Mouse (Mus musculus) limb, embryonic 12.5 days (tissue): Measurements from ENCODE around the gene Vsx2. TPM values are rescaled to one million over a fixed set of nuclear protein-coding genes. Genes with fewer than 3 reads are reported as not detected.
A peak's percentile ranks its signal among the peaks of the same experiment; 100 is the strongest.
"Not testable (repeated sequence)": the region's sequence is repeated elsewhere in the genome, so short reads cannot be mapped to it uniquely, and the experiment has no call there.

Experiments used
- ATAC-seq: fragments of 200-750 bp; cut with Nextera tagmentation; 2 replicates; pipeline ENCODE4 v1.8.0; 2017; ENCODE audit warnings: low read depth, moderate TSS enrichment; ENCODE audit not compliant: insufficient number of reproducible peaks, insufficient read depth, low FRiP score, low TSS enrichment
- H3K27ac ChIP-seq: fragments of 300-500 bp; sonication (generic); 2 replicates; pipeline ENCODE4 v1.5.1; 2016; ENCODE audit warnings: mild to moderate bottlenecking, moderate library complexity
- H3K27me3 ChIP-seq: fragments of 300-500 bp; sonication (generic); 2 replicates; pipeline ENCODE4 v1.6.1; 2016; ENCODE audit warnings: mild to moderate bottlenecking, moderate library complexity
- H3K36me3 ChIP-seq: fragments of 300-500 bp; sonication (generic); 2 replicates; pipeline ENCODE4 v1.6.1; 2016; ENCODE audit warnings: mild to moderate bottlenecking, moderate library complexity
- H3K4me1 ChIP-seq: fragments of 300-500 bp; sonication (generic); replicated peaks from 2 replicates; pipeline ENCODE4 v1.6.1; 2016
- H3K4me2 ChIP-seq: fragments of 300-500 bp; sonication (generic); 2 replicates; pipeline ENCODE4 v1.6.1; 2016; ENCODE audit warnings: mild to moderate bottlenecking, moderate library complexity
- H3K4me3 ChIP-seq: fragments of 300-500 bp; sonication (generic); replicated peaks from 2 replicates; pipeline ENCODE4 v1.5.1; 2016; ENCODE audit warnings: mild to moderate bottlenecking
- H3K9ac ChIP-seq: fragments of 300-500 bp; sonication (generic); replicated peaks from 2 replicates; pipeline ENCODE4 v1.6.1; 2016; ENCODE audit warnings: mild to moderate bottlenecking, moderate library complexity
- H3K9me3 ChIP-seq: fragments of 300-500 bp; sonication (generic); 2 replicates; pipeline ENCODE4 v1.6.1; 2016; ENCODE audit warnings: mild to moderate bottlenecking, moderate library complexity
- WGBS: fragments of 180-500 bp; shearing (Covaris S2); methylation state at CpG from one replicate; pipeline ENCODE4 v1.1.7; 2016; 5-methylcytosine and 5-hydroxymethylcytosine counted together
- polyA plus RNA-seq: library from polyadenylated mRNA; unstranded; fragments of >200 nt; fragmentation: Nextera tagmentation; extraction: Ambion mirVana; gene quantifications from 2 replicates; pipeline ENCODE4 v1.2.1, GENCODE M21; 2016

The Vsx2 gene
- 0.13 and 0.24 TPM in 2 replicates for polyA plus RNA-seq

DNA sequence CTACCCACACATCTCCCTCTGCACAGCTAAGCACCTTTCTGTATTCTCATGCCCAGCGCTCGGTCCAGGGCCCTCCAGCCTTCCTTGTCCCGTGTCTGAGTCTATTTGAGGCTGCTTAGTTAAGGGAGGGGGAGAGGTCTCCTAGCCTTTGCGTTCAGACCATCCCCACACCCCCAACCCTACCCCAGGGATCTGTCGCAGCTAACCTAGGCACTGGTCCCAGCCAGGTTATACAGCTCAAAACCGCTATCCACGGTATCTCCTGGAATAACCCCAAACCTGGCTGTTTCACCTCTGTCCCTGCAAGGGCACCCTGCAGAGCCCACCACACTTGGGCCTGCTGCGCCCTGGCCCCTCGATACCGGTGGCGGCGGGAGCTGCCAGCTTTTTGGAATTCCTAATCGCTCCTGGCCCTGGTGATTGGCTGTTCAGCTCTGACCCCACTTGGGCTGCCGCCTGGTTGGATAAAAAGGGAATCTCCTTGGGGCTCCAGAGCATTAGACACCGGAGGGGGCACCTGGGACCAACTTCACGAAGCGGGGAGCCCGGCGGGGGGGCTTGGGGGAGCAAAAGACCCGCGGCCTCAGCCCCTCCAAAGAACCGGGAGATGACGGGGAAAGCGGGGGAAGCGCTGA is at the start of gene Vsx2:
Gene Vsx2 (plus strand): TSS at position 427 of the 635 bp plus-strand sequence.
- no peak for ATAC-seq
- H3K9me3 ChIP-seq, result no peaks in the 10 kb centered on the region
- H3K27me3 ChIP-seq, result peaks cover 91% of the 10 kb centered on the region
- no peaks in the 10 kb centered on the region for H3K36me3 ChIP-seq
- 2% methylated on average over 25 of the region's 25 CpGs for WGBS
- H3K4me2 ChIP-seq, result peak within 1 kb of the TSS; percentile 44
- H3K4me3 ChIP-seq, result peak within 1 kb of the TSS; percentile 27
- no peak within 1 kb of the TSS for H3K27ac ChIP-seq
- peaks cover 29% of the 10 kb centered on the region for H3K4me1 ChIP-seq
- H3K9ac ChIP-seq, result no peak within 1 kb of the TSS

GRCm38 (mm10) chr12:84523728-84524127 is 45.8 kb upstream of the Vsx2 start:
- Histone ChIP-seq H3K4me1 (peaks cover 42% of the 10 kb centered on the region), H3K4me3 (no peak overlapping the region), H3K27me3 (no peaks in the 10 kb centered on the region), H3K27ac (peak overlapping the region; percentile 91), H3K9me3 (0 out of 2 replicates have a peak, but pooled peaks cover 5% of the 10 kb centered on the region), H3K9ac (no peak overlapping the region), H3K4me2 (no peak overlapping the region), H3K36me3 (peaks cover 4% of the 10 kb centered on the region; the same call in 1 of the 2 replicates)
- 15% methylated on average over 3 of the region's 3 CpGs for WGBS
- ATAC-seq, result peak; percentile 71

- peaks cover 4% of the 10 kb centered on the region; the same call in 1 of the 2 replicates for H3K36me3 ChIP-seq
- H3K27me3 ChIP-seq, result no peaks in the 10 kb centered on the region
- peak overlapping the region; percentile 29 for H3K4me2 ChIP-seq
- H3K4me1 ChIP-seq, result peaks cover 46% of the 10 kb centered on the region
- ATAC-seq, result peak; percentile 80
- H3K9ac ChIP-seq, result no peak overlapping the region
- H3K4me3 ChIP-seq, result no peak overlapping the region
- H3K27ac ChIP-seq, result peak overlapping the region; percentile 90
- 0 out of 2 replicates have a peak, but pooled peaks cover 5% of the 10 kb centered on the region for H3K9me3 ChIP-seq
- WGBS, result 20% methylated on average over 11 of the region's 11 CpGs
These were observed 45.2 kb upstream of the Vsx2 start for GRCm38 (mm10) chr12:84524147-84525050.

GRCm38 (mm10) chr12:84525422-84525821 is 44.1 kb upstream of the Vsx2 start:
- Histone ChIP-seq H3K9ac (no peak overlapping the region), H3K4me1 (peaks cover 46% of the 10 kb centered on the region), H3K4me3 (no peak overlapping the region), H3K36me3 (peaks cover 4% of the 10 kb centered on the region; the same call in 1 of the 2 replicates), H3K9me3 (0 out of 2 replicates have a peak, but pooled peaks cover 5% of the 10 kb centered on the region), H3K27ac (peak overlapping the region; percentile 90), H3K27me3 (no peaks in the 10 kb centered on the region), H3K4me2 (no peak overlapping the region)
- 78% methylated on average over 12 of the region's 12 CpGs for WGBS
- no peak for ATAC-seq

DNA sequence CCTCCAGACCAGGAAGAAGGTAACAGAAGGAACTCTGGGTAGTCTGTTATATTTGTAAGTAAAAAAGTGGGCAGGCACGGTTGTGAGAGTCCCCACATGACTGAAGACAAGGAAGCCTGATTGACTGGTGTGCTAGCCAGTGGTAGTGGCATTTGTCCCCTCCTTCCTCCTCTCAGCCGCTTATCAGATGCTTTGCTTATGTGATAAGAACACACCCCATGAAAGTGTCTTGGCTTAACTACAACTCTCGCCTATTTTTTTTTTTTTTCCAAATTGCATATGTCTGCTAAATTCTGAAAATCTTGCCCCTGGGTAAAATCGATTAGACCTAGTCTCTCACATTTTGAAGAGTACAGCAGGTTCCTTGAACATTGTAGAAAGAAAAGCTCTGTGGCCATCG is 39.1 kb upstream of the Vsx2 start:
- 88% methylated on average over 5 of the region's 5 CpGs for WGBS
- no peak overlapping the region for H3K27ac ChIP-seq
- H3K4me3 ChIP-seq, result no peak overlapping the region
- no peaks in the 10 kb centered on the region for H3K27me3 ChIP-seq
- 0 out of 2 replicates have a peak, but pooled peaks cover 5% of the 10 kb centered on the region for H3K9me3 ChIP-seq
- H3K36me3 ChIP-seq, result peaks cover 32% of the 10 kb centered on the region; the same call in 1 of the 2 replicates
- H3K9ac ChIP-seq, result no peak overlapping the region
- H3K4me2 ChIP-seq, result no peak overlapping the region
- peaks cover 26% of the 10 kb centered on the region for H3K4me1 ChIP-seq
- no peak for ATAC-seq

GRCm38 (mm10) chr12:84531906-84532829 is 37.4 kb upstream of the Vsx2 start:
- H3K9ac ChIP-seq, result 0 out of 2 replicates have a peak overlapping the region, but pooled peaks have one; percentile 12
- peak overlapping the region; percentile 45; the same call in 1 of the 2 replicates for H3K27ac ChIP-seq
- H3K4me2 ChIP-seq, result no peak overlapping the region
- H3K27me3 ChIP-seq, result no peaks in the 10 kb centered on the region
- no peak overlapping the region for H3K4me3 ChIP-seq
- H3K9me3 ChIP-seq, result no peaks in the 10 kb centered on the region
- 53% methylated on average over 13 of the region's 13 CpGs for WGBS
- H3K36me3 ChIP-seq, result peaks cover 32% of the 10 kb centered on the region; the same call in 1 of the 2 replicates
- ATAC-seq, result no peak
- H3K4me1 ChIP-seq, result peaks cover 19% of the 10 kb centered on the region

DNA sequence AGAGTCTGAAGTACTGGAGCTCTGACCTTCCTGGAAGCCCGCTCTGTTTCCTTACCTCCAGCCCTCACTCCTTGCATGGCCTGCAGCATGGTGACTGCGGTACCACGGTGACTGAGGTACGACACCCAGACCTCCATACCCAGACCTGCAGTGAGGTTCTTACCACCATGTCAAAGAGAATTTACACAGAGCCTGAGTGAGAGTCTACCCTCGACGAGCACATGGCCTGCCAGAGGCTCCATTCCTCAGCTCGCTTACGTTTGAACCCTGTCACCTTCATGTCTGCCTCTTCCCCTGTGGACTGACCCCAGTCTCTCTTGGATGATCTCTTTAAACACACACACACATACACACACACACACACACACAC is 36.7 kb upstream of the Vsx2 start:
- Histone ChIP-seq H3K36me3 (peaks cover 32% of the 10 kb centered on the region; the same call in 1 of the 2 replicates), H3K4me1 (peaks cover 19% of the 10 kb centered on the region), H3K9me3 (no peaks in the 10 kb centered on the region), H3K9ac (no peak overlapping the region), H3K4me2 (no peak overlapping the region), H3K4me3 (no peak overlapping the region), H3K27me3 (no peaks in the 10 kb centered on the region), H3K27ac (peak overlapping the region; percentile 45; the same call in 1 of the 2 replicates)
- 85% methylated on average over 8 of the region's 8 CpGs for WGBS
- ATAC-seq, result no peak

GRCm38 (mm10) chr12:84533706-84534486 is 35.7 kb upstream of the Vsx2 start:
- no peak overlapping the region for H3K4me3 ChIP-seq
- H3K36me3 ChIP-seq, result peaks cover 38% of the 10 kb centered on the region; the same call in 1 of the 2 replicates
- H3K9me3 ChIP-seq, result no peaks in the 10 kb centered on the region
- H3K4me2 ChIP-seq, result no peak overlapping the region
- no peak for ATAC-seq
- H3K4me1 ChIP-seq, result peaks cover 11% of the 10 kb centered on the region
- no peak overlapping the region for H3K9ac ChIP-seq
- WGBS, result 73% methylated on average over 7 of the region's 7 CpGs
- H3K27ac ChIP-seq, result no peak overlapping the region
- no peaks in the 10 kb centered on the region for H3K27me3 ChIP-seq

DNA sequence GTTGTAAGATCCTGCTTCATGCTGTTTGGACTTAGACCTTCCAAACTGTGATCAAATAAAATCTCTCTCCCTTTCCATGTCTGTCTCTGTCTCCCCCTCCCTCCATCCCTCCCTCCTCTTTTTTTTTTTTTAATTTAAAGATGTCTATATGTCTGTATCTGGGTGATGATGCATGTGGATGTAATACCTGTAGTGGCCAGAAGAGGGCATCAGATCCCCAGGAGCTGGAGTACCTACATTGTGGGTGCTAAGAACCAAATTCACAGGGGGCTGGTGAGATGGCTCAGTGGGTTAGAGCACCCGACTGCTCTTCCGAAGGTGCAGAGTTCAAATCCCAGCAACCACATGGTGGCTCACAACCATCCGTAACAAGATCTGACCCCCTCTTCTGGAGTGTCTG is 30.0 kb upstream of the Vsx2 start:
- not testable (repeated sequence) for ATAC-seq, H3K27ac ChIP-seq, H3K4me3 ChIP-seq, H3K4me1 ChIP-seq, H3K4me2 ChIP-seq, H3K9ac ChIP-seq, H3K27me3 ChIP-seq, H3K9me3 ChIP-seq
- WGBS, result 75% methylated on average over 3 of the region's 3 CpGs
- peaks cover 11% of the 10 kb centered on the region; the same call in 1 of the 2 replicates for H3K36me3 ChIP-seq

DNA sequence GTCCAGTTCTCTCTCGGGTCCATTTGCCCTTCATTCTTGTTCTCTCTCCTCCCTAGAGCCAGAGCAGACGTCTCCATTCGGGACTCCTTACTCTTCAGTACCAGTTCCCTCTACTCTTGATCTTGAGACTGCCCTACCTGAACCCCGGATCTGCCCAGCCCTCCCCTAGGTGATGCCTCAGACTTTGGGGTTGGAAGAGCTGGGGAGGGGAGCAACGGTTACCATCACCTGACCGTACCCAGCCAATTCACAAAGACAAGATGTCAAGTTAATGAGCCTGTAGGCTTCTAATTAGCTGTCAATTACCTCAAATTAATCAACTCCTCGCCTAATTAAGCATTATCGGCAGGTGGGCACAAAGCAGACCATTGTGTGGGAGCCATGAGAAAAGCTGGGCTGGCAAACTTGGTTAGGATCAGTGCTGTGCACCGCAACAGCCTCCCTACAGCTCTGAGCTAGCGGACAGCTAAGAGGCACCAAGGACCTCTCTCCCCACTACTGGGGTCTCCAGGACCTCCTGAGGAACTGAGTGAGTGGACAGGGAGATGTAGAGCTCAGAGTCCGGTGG is 28.1 kb upstream of the Vsx2 start:
- Histone ChIP-seq H3K27ac (no peak overlapping the region), H3K36me3 (peaks cover 6% of the 10 kb centered on the region; the same call in 1 of the 2 replicates), H3K4me1 (no peaks in the 10 kb centered on the region), H3K4me2 (no peak overlapping the region), H3K27me3 (no peaks in the 10 kb centered on the region), H3K9ac (no peak overlapping the region), H3K9me3 (no peaks in the 10 kb centered on the region), H3K4me3 (no peak overlapping the region)
- no peak for ATAC-seq
- 74% methylated on average over 11 of the region's 11 CpGs for whole genome bisulfite sequencing
